Mouse (Mus musculus): Measurements from ENCODE around the gene Fgd5. TPM values are rescaled to one million over a fixed set of nuclear protein-coding genes. Genes with fewer than 3 reads are reported as not detected.

Gene Fgd5
- total RNA-seq, 1 experiment from 2014 or later = 0.55 TPM

Other genes starting within 250 kb of the Fgd5 start
- not detected in 2 replicates for gene Grip2, start 151.6 kb upstream of the Fgd5 start, total RNA-seq (2017)
- gene Ccdc174, start 100.8 kb upstream of the Fgd5 start, total RNA-seq (2017) = 47.5 and 69.5 TPM in 2 replicates
- gene 4930590J08Rik, start 76.1 kb upstream of the Fgd5 start, total RNA-seq (2017) = 0.50 TPM in 1 of 2 replicates, not detected in the other
- 60.5 and 66.0 TPM in 2 replicates for gene Nr2c2, start 112.5 kb downstream of the Fgd5 start, total RNA-seq (2017)
- 59.8 and 74.8 TPM in 2 replicates for gene Mrps25, start 205.2 kb downstream of the Fgd5 start, total RNA-seq (2017)
- gene Rbsn, start 236.0 kb downstream of the Fgd5 start, total RNA-seq (2017) = 17.9 and 18.5 TPM in 2 replicates